Mouse (Mus musculus) mammary gland, adult 2 months (tissue): ENCODE results near the gene Snx21. TPM values are rescaled to one million over a fixed set of nuclear protein-coding genes. Genes with fewer than 3 reads are reported as not detected.

Experiments
- polyA plus RNA-seq: library from polyadenylated mRNA; depleted of rRNA; stranded (reverse); fragments of >200 nt; gene quantifications from 2 replicates; pipeline ENCODE4 v1.2.3, GENCODE M21; 2012; ENCODE audit warnings: low replicate concordance; rRNA removed

Snx21 gene
- polyA plus RNA-seq = 32.9 and 57.5 TPM in 2 replicates

GRCm38 (mm10) chr2:164785481-164786387, at the start of gene Snx21:
TSS of gene Snx21 (plus strand) at chr2:164785823.

DNA sequence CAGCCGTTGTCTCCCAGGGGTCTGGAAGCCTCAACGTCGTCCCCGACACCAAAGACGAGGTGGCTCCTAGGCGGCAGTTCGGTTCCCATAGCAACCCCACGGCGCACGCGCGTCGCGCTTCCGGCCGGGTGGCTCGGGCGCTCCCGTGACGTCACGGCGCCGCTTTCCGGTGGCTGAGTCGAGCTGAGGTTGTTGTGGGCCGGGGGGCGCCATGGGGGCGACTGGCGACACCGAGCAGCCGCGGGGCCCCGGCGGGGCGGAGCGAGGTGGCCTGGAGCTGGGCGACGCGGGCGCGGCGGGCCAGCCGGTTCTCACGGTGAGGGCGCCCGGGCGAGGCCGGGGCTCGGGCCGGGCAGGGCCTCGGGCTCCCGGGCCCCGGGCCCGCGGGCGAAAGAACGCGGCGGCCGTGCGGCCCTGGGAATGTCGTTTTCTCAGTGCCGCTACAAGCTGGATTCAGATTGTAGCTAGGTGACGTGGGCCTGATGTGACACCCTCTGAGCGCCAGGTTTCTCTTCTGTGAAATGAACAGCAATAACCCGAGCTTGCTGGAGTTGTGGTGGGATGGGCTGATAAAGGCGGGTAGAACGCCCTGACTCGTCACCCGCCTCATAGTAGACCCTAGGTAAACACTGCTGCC, 39.7 kb upstream of the Snx21 start, which contains the start of the genes Wfdc3 and Dnttip1:
Gene Wfdc3 (minus strand): TSS at position 89 of the 637 bp plus-strand sequence.
Gene Dnttip1 (plus strand): TSS at position 141 of the 637 bp plus-strand sequence.

GRCm38 (mm10) chr2:164769258-164770037, 16.2 kb upstream of the Snx21 start, which contains the start of gene Ube2c:
TSS of gene Ube2c (plus strand) at chr2:164769898.

DNA sequence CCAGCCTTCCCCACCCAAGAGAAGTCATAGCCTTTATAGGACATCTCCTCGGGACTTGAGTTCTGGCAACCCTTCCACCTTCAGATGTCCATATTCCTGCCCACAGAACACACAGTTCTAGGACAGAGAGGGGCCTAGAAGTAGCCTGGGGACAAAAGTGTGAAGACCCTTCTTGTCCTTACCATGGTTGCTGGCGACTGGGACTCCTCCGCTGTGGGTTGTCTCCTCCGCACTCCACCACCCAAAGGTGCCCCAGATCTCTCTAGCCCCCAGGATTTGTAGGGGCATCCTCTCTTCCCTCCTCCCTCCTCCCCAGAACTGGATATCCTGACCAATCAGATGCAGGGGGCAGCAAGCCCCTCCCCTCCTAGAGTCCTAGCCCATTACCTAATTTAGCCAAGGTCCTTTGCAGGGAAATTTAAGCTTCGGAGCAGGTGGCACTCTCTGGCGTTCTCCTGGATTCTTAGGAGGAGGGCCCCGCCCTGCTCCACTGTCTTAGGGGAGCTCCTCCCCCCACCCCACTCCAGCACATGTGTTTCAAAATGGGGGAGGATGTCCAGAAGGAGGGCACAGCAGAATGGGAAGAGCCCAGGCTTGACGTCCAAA, 6.0 kb upstream of the Snx21 start, which contains the start of gene Tnnc2:
Gene Tnnc2 (minus strand): TSS at position 487 of the 606 bp plus-strand sequence.

DNA sequence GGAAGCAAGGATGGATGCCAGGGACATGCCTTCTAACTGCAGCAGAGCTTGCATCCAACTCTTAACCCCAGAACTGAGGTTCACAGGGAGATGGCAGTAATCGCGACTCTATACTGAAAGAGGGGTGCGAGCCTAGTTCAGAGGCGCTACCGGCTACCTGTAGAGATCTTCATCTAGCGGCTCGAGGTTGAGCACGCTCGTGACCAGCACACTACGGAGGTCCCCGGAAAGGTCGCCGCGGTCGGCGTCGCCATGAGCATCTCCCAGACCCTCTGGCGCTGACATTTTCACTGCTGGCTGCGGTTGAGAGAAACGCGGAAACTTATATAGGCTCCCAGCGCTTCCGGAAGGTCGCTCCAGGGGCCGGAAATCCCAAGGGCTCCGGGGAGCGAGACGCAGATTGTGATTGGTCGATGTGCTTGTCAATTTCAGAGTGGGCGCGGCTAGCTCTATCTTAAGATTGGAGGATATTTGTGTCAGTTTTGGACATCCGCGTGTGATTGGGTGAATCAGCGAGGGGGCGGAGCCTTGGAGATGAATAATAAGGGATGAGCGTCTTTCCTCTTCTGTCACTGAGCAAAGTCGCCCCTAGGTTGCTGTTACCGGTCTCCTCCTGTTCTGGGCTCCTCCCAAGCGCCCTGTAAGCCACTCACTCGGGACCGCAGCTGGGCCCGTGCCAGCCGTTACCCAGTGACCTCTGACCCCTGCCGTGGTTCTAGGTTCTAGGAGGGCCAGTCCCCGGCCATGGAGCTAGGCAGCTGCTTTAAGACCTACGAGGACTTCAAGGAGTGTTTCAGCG, 19.1 kb downstream of the Snx21 start, which contains the start of the genes Acot8 and Zswim3:
Gene Acot8 (minus strand): TSS at position 350 of the 799 bp plus-strand sequence.
Gene Zswim3 (plus strand): TSS at position 566 of the 799 bp plus-strand sequence.

GRCm38 (mm10) chr2:164822636-164823165, 37.1 kb downstream of the Snx21 start, which contains the start of gene Zswim1:
TSS of gene Zswim1 (plus strand) at chr2:164822686.

DNA sequence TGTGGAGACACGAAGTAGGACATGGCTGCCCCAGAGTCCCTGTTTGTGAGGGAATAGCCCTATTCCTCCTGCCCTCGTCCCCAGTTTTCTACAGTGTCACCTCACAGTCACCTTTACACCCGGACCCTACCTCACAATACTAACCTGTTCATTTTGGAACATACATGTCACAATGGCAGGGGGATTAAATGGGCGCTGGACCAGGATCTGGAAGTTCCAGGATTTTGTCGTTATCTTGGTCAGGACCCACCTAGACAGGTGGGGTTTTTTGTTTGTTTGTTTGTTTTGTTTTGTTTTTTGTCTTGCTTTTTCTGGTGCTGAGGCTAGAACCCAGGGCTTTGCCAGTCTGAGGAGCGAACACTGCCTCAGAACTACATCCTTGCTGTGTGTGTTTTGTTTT, 42.8 kb downstream of the Snx21 start, which contains the start of gene Spata25:
Gene Spata25 (minus strand): TSS at position 101 of the 400 bp plus-strand sequence.

GRCm38 (mm10) chr2:164832748-164833301, 47.2 kb downstream of the Snx21 start, which contains the start of gene Ctsa:
TSS of gene Ctsa (plus strand) at chr2:164832873.

DNA sequence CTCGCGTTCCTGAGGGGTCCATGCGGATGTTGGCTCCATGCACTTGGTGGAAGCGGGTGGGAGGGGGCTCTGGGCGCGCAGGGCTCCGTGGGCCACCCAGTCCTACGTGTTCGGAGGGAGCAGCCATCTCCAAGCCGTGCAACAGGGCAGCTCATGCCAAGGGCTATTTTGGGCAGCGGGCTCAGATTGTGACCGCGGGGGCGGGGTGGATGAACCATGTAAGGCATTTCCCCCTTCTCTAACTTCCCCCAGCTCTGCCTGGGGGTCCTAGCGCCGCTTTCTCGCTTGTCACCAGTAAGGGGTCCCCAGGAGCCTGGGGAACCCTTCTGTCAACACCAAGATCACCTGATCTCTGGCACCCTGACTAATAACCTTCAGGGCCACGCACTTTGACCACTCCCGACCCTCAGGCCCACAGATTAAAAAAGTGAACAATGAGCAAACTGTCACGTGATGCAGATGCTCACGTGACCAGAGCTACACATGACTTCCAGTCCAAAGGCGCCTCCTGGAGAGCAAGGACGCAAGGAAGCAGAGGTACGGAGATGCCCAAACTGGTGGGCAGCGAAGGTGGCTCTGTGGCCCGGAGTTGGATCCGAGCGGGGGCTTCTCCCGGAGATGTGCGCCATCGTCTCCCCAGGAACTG, 47.8 kb downstream of the Snx21 start, which contains the start of gene Neurl2:
Gene Neurl2 (minus strand): TSS at position 143 of the 646 bp plus-strand sequence.

Other genes with a start within 250 kb of the Snx21 start
- gene Wfdc2, start 223.4 kb upstream of the Snx21 start, polyA plus RNA-seq = 202 and 262 TPM in 2 replicates
- not detected in 2 replicates for gene Spint3, start 212.4 kb upstream of the Snx21 start, polyA plus RNA-seq
- gene Wfdc6a, start 200.4 kb upstream of the Snx21 start, polyA plus RNA-seq = not detected in 2 replicates
- gene Eppin, start 192.2 kb upstream of the Snx21 start, polyA plus RNA-seq = not detected in 2 replicates
- not detected in 2 replicates for gene Wfdc6b, start 172.3 kb upstream of the Snx21 start, polyA plus RNA-seq
- gene Wfdc8, start 172.2 kb upstream of the Snx21 start, polyA plus RNA-seq = not detected in 2 replicates
- not detected in 2 replicates for gene Wfdc16, start 147.0 kb upstream of the Snx21 start, polyA plus RNA-seq
- not detected in 2 replicates for gene Wfdc10, start 129.8 kb upstream of the Snx21 start, polyA plus RNA-seq
- not detected in 2 replicates for gene Wfdc9, start 129.2 kb upstream of the Snx21 start, polyA plus RNA-seq
- gene Wfdc11, start 111.7 kb upstream of the Snx21 start, polyA plus RNA-seq = not detected in 2 replicates
- not detected in 2 replicates for gene Wfdc13, start 100.7 kb upstream of the Snx21 start, polyA plus RNA-seq
- gene Spint4, start 87.3 kb upstream of the Snx21 start, polyA plus RNA-seq = not detected in 2 replicates
- not detected in 2 replicates for gene Spint5, start 70.5 kb upstream of the Snx21 start, polyA plus RNA-seq
- gene Wfdc3, start 39.9 kb upstream of the Snx21 start, polyA plus RNA-seq = 0.87 and 2.8 TPM in 2 replicates
- gene Dnttip1, start 39.8 kb upstream of the Snx21 start, polyA plus RNA-seq = 13.4 and 63.8 TPM in 2 replicates
- 14.8 and 17.3 TPM in 2 replicates for gene Ube2c, start 15.9 kb upstream of the Snx21 start, polyA plus RNA-seq
- gene Tnnc2, start 5.9 kb upstream of the Snx21 start, polyA plus RNA-seq = 2.1 and 1,412 TPM in 2 replicates
- 36.3 and 58.2 TPM in 2 replicates for gene Acot8, start 19.1 kb downstream of the Snx21 start, polyA plus RNA-seq
- gene Zswim3, start 19.3 kb downstream of the Snx21 start, polyA plus RNA-seq = 2.7 and 4.5 TPM in 2 replicates
- gene Zswim1, start 36.9 kb downstream of the Snx21 start, polyA plus RNA-seq = 14.4 and 16.0 TPM in 2 replicates
- gene Spata25, start 42.7 kb downstream of the Snx21 start, polyA plus RNA-seq = 0.22 TPM in 1 of 2 replicates, not detected in the other
- gene Ctsa, start 47.0 kb downstream of the Snx21 start, polyA plus RNA-seq = 329 and 398 TPM in 2 replicates
- 11.2 and 17.7 TPM in 2 replicates for gene Neurl2, start 47.6 kb downstream of the Snx21 start, polyA plus RNA-seq
- gene Pltp, start 71.9 kb downstream of the Snx21 start, polyA plus RNA-seq = 327 and 423 TPM in 2 replicates
- 28.2 and 59.8 TPM in 2 replicates for gene Pcif1, start 93.5 kb downstream of the Snx21 start, polyA plus RNA-seq
- 33.2 and 49.0 TPM in 2 replicates for gene Zfp335, start 125.9 kb downstream of the Snx21 start, polyA plus RNA-seq
- 21.9 and 24.5 TPM in 2 replicates for gene Mmp9, start 155.0 kb downstream of the Snx21 start, polyA plus RNA-seq
- gene Slc12a5, start 175.0 kb downstream of the Snx21 start, polyA plus RNA-seq = 3.0 TPM in 2 replicates
- 25.4 and 29.5 TPM in 2 replicates for gene Ncoa5, start 249.0 kb downstream of the Snx21 start, polyA plus RNA-seq